Mouse (Mus musculus) hindbrain, embryonic 11.5 days (tissue): Measurements from ENCODE around the gene M1ap. TPM values are rescaled to one million over a fixed set of nuclear protein-coding genes. Genes with fewer than 3 reads are reported as not detected.
A peak's percentile ranks its signal among the peaks of the same experiment; 100 is the strongest.

Experiments used
- ATAC-seq: fragments of 200-750 bp; cut with Nextera tagmentation; 2 replicates; pipeline ENCODE4 v1.8.0; 2017; ENCODE audit warnings: mild to moderate bottlenecking, moderate TSS enrichment, moderate library complexity; ENCODE audit not compliant: low FRiP score
- DNase-seq: peaks from one replicate; pipeline ENCODE4 v3.0.0-alpha.2; 2015; ENCODE audit warnings: low spot score
- H3K27ac ChIP-seq: fragments of 300-500 bp; sonication (generic); 2 replicates; pipeline ENCODE4 v1.5.1; 2014; ENCODE audit warnings: mild to moderate bottlenecking, low read depth, low read length
- H3K27me3 ChIP-seq: fragments of 300-500 bp; sonication (generic); 2 replicates; pipeline ENCODE4 v1.6.1; 2014; ENCODE audit warnings: mild to moderate bottlenecking, low read length, moderate library complexity, mixed read lengths; ENCODE audit not compliant: control insufficient read depth, insufficient read depth
- H3K36me3 ChIP-seq: fragments of 300-500 bp; sonication (generic); 2 replicates; pipeline ENCODE4 v1.6.1; 2014; ENCODE audit warnings: mild to moderate bottlenecking, low read length, moderate library complexity, mixed read lengths; ENCODE audit not compliant: control insufficient read depth, insufficient read depth
- H3K4me1 ChIP-seq: fragments of 300-500 bp; sonication (generic); replicated peaks from 2 replicates; pipeline ENCODE4 v1.6.1; 2014; ENCODE audit warnings: low read length, mixed read lengths; ENCODE audit not compliant: control insufficient read depth, insufficient read depth
- H3K4me2 ChIP-seq: fragments of 300-500 bp; sonication (generic); replicated peaks from 2 replicates; pipeline ENCODE4 v1.6.1; 2014; ENCODE audit warnings: mild to moderate bottlenecking, low read depth, low read length
- H3K4me3 ChIP-seq: fragments of 300-500 bp; sonication (generic); 2 replicates; pipeline ENCODE4 v1.5.1; 2014; ENCODE audit warnings: low read depth, low read length
- H3K9ac ChIP-seq: fragments of 300-500 bp; sonication (generic); 2 replicates; pipeline ENCODE4 v1.6.1; 2014; ENCODE audit warnings: low read depth, low read length
- H3K9me3 ChIP-seq: fragments of 300-500 bp; sonication (generic); 2 replicates; pipeline ENCODE4 v1.6.1; 2016; ENCODE audit warnings: low read length; ENCODE audit not compliant: control insufficient read depth
- WGBS: fragments of 180-500 bp; shearing (Covaris S2); extraction: QIAGEN DNeasy Blood & Tissue Kit; methylation state at CpG from one replicate; pipeline ENCODE4 v1.1.7; 2014; 5-methylcytosine and 5-hydroxymethylcytosine counted together
- polyA plus RNA-seq: library from polyadenylated mRNA; unstranded; fragments of >200 nt; fragmentation: Nextera tagmentation; extraction: Ambion mirVana; gene quantifications from 2 replicates; pipeline ENCODE4 v1.2.1, GENCODE M21; 2014

M1ap gene
- polyA plus RNA-seq, result 0.22 TPM in 1 of 2 replicates, not detected in the other

DNA sequence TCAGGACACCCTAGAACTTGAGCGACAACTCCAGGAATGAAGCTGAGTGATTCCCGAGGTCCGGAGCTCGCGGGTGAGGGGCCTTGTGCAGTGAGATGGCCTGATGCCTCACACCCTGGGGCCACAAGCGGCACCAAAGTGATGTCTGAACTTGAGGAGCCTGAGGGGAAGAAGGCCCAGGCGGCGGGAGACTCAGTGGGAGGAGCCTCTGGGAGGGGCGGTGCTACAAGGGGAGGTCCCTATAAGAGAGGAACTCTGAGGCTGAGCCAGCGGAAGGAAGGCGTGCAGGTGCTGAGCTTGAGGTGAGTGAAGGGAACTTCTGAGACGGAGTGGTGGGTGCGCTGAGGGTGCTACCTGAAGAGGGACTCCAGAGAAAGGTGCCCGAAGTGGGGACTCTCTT is at the start of gene M1ap:
TSS of gene M1ap (plus strand) at position 252 of the 400 bp plus-strand sequence.
- Histone ChIP-seq H3K9ac (no peak within 1 kb of the TSS), H3K36me3 (no peaks in the 10 kb centered on the region), H3K4me3 (no peak within 1 kb of the TSS), H3K27me3 (no peaks in the 10 kb centered on the region), H3K27ac (no peak within 1 kb of the TSS), H3K4me1 (no peaks in the 10 kb centered on the region), H3K4me2 (no peak within 1 kb of the TSS), H3K9me3 (no peaks in the 10 kb centered on the region)
- 63% methylated on average over 14 of the region's 14 CpGs for WGBS
- no peak for DNase-seq
- ATAC-seq, result no peak

DNA sequence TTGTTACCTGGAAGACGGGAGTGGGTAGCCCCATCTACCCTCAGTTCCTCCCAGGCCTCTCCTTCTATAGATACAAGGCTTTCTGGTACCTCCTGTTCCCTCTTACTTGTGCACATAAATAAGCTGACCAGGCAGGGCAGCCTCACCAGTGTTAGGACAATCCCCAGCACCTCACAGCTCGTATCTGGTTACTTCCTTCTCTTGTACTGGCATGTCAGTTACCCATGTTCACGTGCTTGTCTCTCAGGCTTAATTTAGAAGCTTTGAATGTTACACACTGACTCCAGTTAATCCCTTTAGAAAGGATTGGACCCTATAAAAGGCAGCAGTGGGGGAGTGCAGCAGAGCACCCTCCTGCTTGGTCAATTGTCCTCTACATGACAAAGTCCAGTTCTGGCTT is 49.4 kb upstream of the M1ap start:
- WGBS, result 69% methylated on average over 3 of the region's 3 CpGs
- Histone ChIP-seq H3K9me3 (no peaks in the 10 kb centered on the region), H3K4me2 (no peak overlapping the region), H3K4me1 (no peaks in the 10 kb centered on the region), H3K36me3 (no peaks in the 10 kb centered on the region), H3K9ac (no peak overlapping the region), H3K4me3 (no peak overlapping the region), H3K27me3 (no peaks in the 10 kb centered on the region), H3K27ac (no peak overlapping the region)
- ATAC-seq (no peak), DNase-seq (no peak)

- no peak for ATAC-seq
- 88% methylated on average over 4 of the region's 4 CpGs for WGBS
- Histone ChIP-seq H3K4me2 (no peak overlapping the region), H3K36me3 (no peaks in the 10 kb centered on the region), H3K9ac (no peak overlapping the region), H3K9me3 (no peaks in the 10 kb centered on the region), H3K4me3 (no peak overlapping the region), H3K27ac (no peak overlapping the region), H3K4me1 (no peaks in the 10 kb centered on the region), H3K27me3 (no peaks in the 10 kb centered on the region)
- no peak for DNase-seq
These were observed 48.5 kb upstream of the M1ap start for GRCm38 (mm10) chr6:82898227-82898626.

DNA sequence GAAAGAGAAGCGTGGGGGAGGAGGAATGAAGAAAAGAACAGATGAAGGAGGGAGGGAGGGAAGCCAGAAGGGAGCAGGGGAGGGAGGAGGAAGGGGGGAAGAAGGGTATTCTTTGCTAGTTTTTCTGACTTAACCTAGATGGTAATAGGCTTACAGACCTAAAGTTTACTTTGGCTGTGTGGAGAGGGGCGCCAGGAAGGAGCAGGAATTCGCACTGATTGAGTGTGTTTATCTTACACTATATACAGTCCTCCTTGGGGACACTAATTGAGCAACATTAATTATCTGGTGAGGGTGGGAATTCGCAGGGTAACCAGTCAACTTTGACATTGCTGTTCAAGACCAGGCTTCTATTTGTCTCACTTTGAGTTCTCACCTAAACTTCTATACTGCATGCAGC is 48.0 kb upstream of the M1ap start:
- Histone ChIP-seq H3K27me3 (no peaks in the 10 kb centered on the region), H3K4me1 (no peaks in the 10 kb centered on the region), H3K36me3 (no peaks in the 10 kb centered on the region), H3K9me3 (no peaks in the 10 kb centered on the region), H3K4me3 (no peak overlapping the region), H3K4me2 (no peak overlapping the region), H3K9ac (no peak overlapping the region), H3K27ac (no peak overlapping the region)
- DNase-seq (no peak), ATAC-seq (no peak)
- 72% methylated on average over 4 of the region's 4 CpGs for WGBS

DNA sequence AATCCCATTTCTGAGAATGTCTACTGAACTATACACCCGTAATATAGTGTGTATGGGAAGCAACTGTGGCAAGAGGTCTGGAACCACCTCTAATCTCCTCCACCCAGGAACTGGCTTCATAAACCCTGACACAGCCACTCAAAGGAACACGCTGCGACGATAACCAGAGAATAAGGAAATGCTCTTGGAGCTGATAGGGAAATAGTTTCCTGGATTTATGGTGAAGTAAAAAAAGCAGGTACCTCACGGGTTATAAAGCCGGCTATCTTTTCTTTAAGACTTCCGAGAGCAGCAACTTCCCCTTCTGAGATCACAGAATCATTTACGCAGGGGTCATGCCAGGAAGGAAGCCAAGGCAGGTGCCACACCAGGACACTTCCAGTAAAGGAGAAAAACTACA is 44.1 kb upstream of the M1ap start:
- DNase-seq, result no peak
- no peak overlapping the region for H3K4me3 ChIP-seq
- H3K4me1 ChIP-seq, result no peaks in the 10 kb centered on the region
- H3K36me3 ChIP-seq, result no peaks in the 10 kb centered on the region
- no peak for ATAC-seq
- H3K4me2 ChIP-seq, result no peak overlapping the region
- WGBS, result 83% methylated on average over 8 of the region's 8 CpGs
- H3K9me3 ChIP-seq, result no peaks in the 10 kb centered on the region
- no peaks in the 10 kb centered on the region for H3K27me3 ChIP-seq
- no peak overlapping the region for H3K9ac ChIP-seq
- no peak overlapping the region for H3K27ac ChIP-seq

- no peak overlapping the region for H3K4me3 ChIP-seq
- ATAC-seq (no peak), DNase-seq (no peak)
- H3K4me2 ChIP-seq, result no peak overlapping the region
- H3K36me3 ChIP-seq, result no peaks in the 10 kb centered on the region
- no peak overlapping the region for H3K27ac ChIP-seq
- no peaks in the 10 kb centered on the region for H3K9me3 ChIP-seq
- no peaks in the 10 kb centered on the region for H3K27me3 ChIP-seq
- 90% methylated on average over 3 of the region's 3 CpGs for WGBS
- H3K4me1 ChIP-seq, result no peaks in the 10 kb centered on the region
- no peak overlapping the region for H3K9ac ChIP-seq
These were observed 39.7 kb upstream of the M1ap start for GRCm38 (mm10) chr6:82906985-82907384.

DNA sequence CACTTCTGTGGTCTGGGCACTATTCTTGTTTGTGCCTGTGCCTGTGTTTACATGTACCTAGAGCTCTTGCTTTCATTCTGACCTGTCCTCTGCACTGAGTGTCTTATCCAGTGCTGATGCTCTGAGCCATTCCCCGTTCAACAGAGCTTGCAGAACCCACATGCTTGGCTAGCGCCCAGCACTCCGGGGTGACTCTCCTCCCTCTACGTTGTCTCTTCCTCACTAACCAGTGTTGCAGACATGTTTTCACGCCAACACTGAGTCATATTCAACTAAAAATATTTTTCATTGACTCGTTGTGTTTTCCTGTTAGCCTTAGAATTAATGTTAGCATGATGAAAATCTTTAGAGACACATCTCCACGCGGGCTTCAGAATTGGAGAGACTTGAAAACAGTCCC is 38.7 kb upstream of the M1ap start:
- DNase-seq, result no peak
- no peaks in the 10 kb centered on the region for H3K36me3 ChIP-seq
- 87% methylated on average over 8 of the region's 8 CpGs for WGBS

GRCm38 (mm10) chr6:82909136-82909855 is 37.4 kb upstream of the M1ap start:
- WGBS, result 65% methylated on average over 14 of the region's 14 CpGs
- no peak overlapping the region for H3K4me3 ChIP-seq
- H3K27ac ChIP-seq, result no peak overlapping the region
- no peak overlapping the region for H3K4me2 ChIP-seq
- no peaks in the 10 kb centered on the region for H3K4me1 ChIP-seq
- ATAC-seq (no peak), DNase-seq (peak; percentile 39)
- no peaks in the 10 kb centered on the region for H3K27me3 ChIP-seq
- no peaks in the 10 kb centered on the region for H3K36me3 ChIP-seq
- no peaks in the 10 kb centered on the region for H3K9me3 ChIP-seq
- H3K9ac ChIP-seq, result no peak overlapping the region

More for the DNA sequence above, 38.7 kb upstream of the M1ap start:
- H3K27ac ChIP-seq, result no peak overlapping the region
- H3K4me3 ChIP-seq, result no peak overlapping the region
- no peaks in the 10 kb centered on the region for H3K9me3 ChIP-seq
- H3K27me3 ChIP-seq, result no peaks in the 10 kb centered on the region
- H3K4me1 ChIP-seq, result no peaks in the 10 kb centered on the region
- H3K4me2 ChIP-seq, result no peak overlapping the region
- no peak overlapping the region for H3K9ac ChIP-seq
- no peak for ATAC-seq

DNA sequence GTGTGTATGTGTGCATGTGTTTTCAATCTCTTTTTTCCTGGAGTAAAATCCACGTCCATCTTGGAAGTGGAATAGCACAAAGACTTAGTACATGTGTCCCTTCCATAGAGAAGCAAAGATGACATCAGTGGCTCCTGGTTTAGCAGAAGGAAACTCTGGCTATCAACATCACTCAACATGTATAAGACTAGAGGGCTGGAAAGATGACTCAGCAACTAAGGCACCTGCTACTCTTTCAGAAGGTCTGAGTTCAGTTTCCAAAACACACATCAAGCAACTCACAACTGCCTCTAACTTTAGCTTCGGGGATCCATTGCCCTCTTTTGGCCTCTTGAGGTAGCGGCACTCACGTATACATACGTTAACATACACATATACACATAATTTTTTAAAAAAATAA is 35.4 kb upstream of the M1ap start:
- H3K4me2 ChIP-seq, result no peak overlapping the region
- 90% methylated on average over 5 of the region's 5 CpGs for WGBS
- no peaks in the 10 kb centered on the region for H3K27me3 ChIP-seq
- H3K9me3 ChIP-seq, result no peaks in the 10 kb centered on the region
- no peaks in the 10 kb centered on the region for H3K4me1 ChIP-seq
- ATAC-seq, result no peak
- H3K4me3 ChIP-seq, result no peak overlapping the region
- no peak overlapping the region for H3K27ac ChIP-seq
- H3K9ac ChIP-seq, result no peak overlapping the region
- H3K36me3 ChIP-seq, result no peaks in the 10 kb centered on the region
- no peak for DNase-seq
